Mouse (Mus musculus) kidney, embryonic 16.5 days (tissue): Measurements from ENCODE around the gene Rrbp1. TPM values are rescaled to one million over a fixed set of nuclear protein-coding genes. Genes with fewer than 3 reads are reported as not detected.
A peak's percentile ranks its signal among the peaks of the same experiment; 100 is the strongest.

Experiments used
- ATAC-seq: fragments of 200-750 bp; cut with Nextera tagmentation; 2 replicates; pipeline ENCODE4 v1.8.0; 2017; ENCODE audit warnings: moderate TSS enrichment; ENCODE audit not compliant: low FRiP score, low TSS enrichment
- H3K27ac ChIP-seq: fragments of 300-500 bp; sonication (generic); 2 replicates; pipeline ENCODE4 v1.5.1; 2014; ENCODE audit warnings: low read length
- H3K27me3 ChIP-seq: fragments of 300-500 bp; sonication (generic); 2 replicates; pipeline ENCODE4 v1.6.1; 2014; ENCODE audit warnings: low read length, control low read depth, mixed read lengths; ENCODE audit not compliant: insufficient read depth
- H3K36me3 ChIP-seq: fragments of 300-500 bp; sonication (generic); 2 replicates; pipeline ENCODE4 v1.6.1; 2014; ENCODE audit warnings: low read length, control low read depth, mixed read lengths; ENCODE audit not compliant: insufficient read depth
- H3K4me1 ChIP-seq: fragments of 300-500 bp; sonication (generic); 2 replicates; pipeline ENCODE4 v1.6.1; 2014; ENCODE audit warnings: low read length, control low read depth, mixed read lengths; ENCODE audit not compliant: insufficient read depth
- H3K4me2 ChIP-seq: fragments of 300-500 bp; sonication (generic); replicated peaks from 2 replicates; pipeline ENCODE4 v1.6.1; 2014; ENCODE audit warnings: low read depth, low read length
- H3K4me3 ChIP-seq: fragments of 300-500 bp; sonication (generic); 2 replicates; pipeline ENCODE4 v1.5.1; 2014; ENCODE audit warnings: mild to moderate bottlenecking, low read length
- H3K9ac ChIP-seq: fragments of 300-500 bp; sonication (generic); replicated peaks from 2 replicates; pipeline ENCODE4 v1.6.1; 2014; ENCODE audit warnings: low read length
- H3K9me3 ChIP-seq: fragments of 300-500 bp; sonication (generic); 2 replicates; pipeline ENCODE4 v1.6.1; 2016; ENCODE audit warnings: low read length, control low read depth
- WGBS: fragments of 180-500 bp; shearing (Covaris S2); extraction: QIAGEN DNeasy Blood & Tissue Kit; methylation state at CpG from one replicate; pipeline ENCODE4 v1.1.7; 2014; 5-methylcytosine and 5-hydroxymethylcytosine counted together
- polyA plus RNA-seq: library from polyadenylated mRNA; unstranded; fragments of >200 nt; fragmentation: Nextera tagmentation; extraction: Ambion mirVana; gene quantifications from 2 replicates; pipeline ENCODE4 v1.2.1, GENCODE M21; 2015

The Rrbp1 gene
- polyA plus RNA-seq, 1 experiment from 2014 or later, result 66.7 TPM

DNA sequence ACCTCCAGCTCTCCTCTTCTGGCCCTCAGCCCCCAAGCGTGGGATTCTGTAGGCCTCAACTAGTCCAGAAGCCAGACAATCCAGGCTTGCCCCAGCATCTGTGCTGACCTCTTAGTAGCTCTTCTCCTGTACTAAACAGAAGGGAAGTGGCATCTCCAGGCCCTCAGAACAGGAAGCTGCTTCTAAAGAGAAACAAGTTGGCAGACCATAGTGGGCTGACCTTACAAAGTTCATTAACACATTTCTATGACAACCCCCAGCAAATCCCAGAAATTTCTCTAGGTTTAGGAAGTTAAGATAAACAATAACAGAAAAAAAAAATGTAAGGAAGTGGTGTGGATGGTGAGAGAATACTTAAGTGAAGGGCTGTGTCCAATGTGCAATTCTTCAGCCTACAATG is 2.0 kb downstream of the Rrbp1 start:
- Histone ChIP-seq H3K36me3 (0 out of 2 replicates have a peak, but pooled peaks cover 2% of the 10 kb centered on the region), H3K4me1 (peaks cover 53% of the 10 kb centered on the region), H3K9me3 (no peaks in the 10 kb centered on the region), H3K4me3 (peak overlapping the region; percentile 81), H3K27me3 (no peaks in the 10 kb centered on the region), H3K9ac (peak overlapping the region; percentile 25; the same call in 1 of the 2 replicates), H3K27ac (peak overlapping the region; percentile 96; the same call in 1 of the 2 replicates), H3K4me2 (peak overlapping the region; percentile 60)
- 76% methylated on average over 1 of the region's 1 CpGs for WGBS
- no peak for ATAC-seq

DNA sequence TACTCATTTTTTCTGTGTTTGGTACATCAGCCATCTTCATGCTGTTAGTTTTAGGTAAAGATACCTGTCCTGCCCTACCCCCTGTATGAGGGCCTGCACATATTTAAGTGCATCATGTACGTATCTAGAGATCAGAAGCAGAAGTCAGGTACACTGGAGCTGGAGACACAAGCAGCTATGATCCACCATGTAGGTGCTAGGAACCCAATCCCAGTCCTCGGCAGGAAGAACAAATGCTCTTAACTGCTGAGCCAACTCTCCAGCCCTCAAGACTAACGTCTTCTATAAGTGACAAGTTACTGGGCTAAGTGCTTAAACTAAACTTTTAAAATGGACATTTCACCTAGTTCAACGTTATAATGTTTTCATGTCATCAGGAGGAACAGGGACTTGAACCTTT is 3.9 kb downstream of the Rrbp1 start:
- Histone ChIP-seq H3K4me3 (no peak overlapping the region), H3K36me3 (0 out of 2 replicates have a peak, but pooled peaks cover 2% of the 10 kb centered on the region), H3K9ac (no peak overlapping the region), H3K9me3 (no peaks in the 10 kb centered on the region), H3K4me1 (peaks cover 64% of the 10 kb centered on the region), H3K27me3 (no peaks in the 10 kb centered on the region), H3K4me2 (no peak overlapping the region), H3K27ac (no peak overlapping the region)
- ATAC-seq, result no peak
- 79% methylated on average over 4 of the region's 4 CpGs for WGBS

DNA sequence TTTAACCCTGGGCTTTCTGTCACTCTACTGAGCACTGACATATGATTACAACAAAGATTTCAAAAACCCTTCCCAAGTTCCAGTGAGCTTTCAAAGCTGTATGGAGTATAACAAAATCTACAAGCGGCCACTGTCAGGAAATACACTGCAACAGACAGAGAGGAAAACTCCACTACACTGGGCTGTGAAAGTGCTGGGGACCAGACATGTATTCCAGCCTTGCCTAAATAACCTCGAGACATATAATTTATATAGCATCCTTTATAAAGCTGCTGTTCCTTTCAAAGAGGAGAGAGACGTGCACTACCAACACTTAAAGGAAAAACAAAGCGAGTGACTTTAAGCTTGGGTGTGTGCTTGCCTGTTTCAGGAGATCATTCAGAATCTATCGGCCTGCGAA is 4.4 kb downstream of the Rrbp1 start:
- Histone ChIP-seq H3K4me3 (no peak overlapping the region), H3K27ac (no peak overlapping the region), H3K9me3 (no peaks in the 10 kb centered on the region), H3K4me2 (no peak overlapping the region), H3K4me1 (peaks cover 66% of the 10 kb centered on the region), H3K27me3 (no peaks in the 10 kb centered on the region), H3K36me3 (0 out of 2 replicates have a peak, but pooled peaks cover 2% of the 10 kb centered on the region), H3K9ac (no peak overlapping the region)
- ATAC-seq, result no peak
- 77% methylated on average over 6 of the region's 6 CpGs for WGBS

DNA sequence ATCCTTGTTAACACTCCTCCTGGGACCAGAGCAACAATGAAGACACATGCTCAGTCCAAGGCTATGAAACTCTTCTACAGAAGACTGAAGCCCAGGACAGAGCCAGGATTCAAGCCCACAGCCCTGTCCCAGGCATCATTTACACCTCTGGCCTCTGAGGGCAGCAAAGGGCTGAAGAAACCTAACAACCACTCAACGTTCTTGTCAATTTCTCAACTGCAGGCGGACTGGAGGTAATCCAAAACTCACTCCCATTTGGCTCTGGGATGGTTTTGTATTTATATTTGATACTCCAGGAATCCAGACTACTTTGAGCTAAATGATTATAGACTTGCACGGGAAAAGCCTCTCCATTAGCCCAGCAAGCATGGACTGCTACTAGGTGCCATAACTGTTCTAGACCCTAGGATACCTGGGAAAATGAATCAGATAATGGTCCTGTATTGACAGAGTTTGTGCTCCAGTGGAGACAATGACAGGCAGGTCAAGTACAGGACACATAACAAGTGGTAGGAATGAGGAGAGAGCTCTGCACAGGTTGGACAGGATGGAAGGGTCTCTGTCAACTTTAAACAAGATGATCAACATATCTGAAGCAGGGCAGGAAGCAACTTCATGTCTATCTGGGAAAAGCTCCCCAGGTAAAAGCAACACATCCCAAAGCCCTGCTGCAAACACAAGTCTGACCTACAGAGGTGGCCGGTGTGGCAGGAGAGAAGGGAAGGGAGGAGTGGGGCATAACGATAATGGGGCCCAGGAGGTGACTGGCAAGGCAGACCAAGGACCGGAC is 5.7 kb downstream of the Rrbp1 start:
- WGBS, result 66% methylated on average over 6 of the region's 6 CpGs
- Histone ChIP-seq H3K4me2 (no peak overlapping the region), H3K4me1 (peaks cover 69% of the 10 kb centered on the region), H3K9ac (no peak overlapping the region), H3K36me3 (0 out of 2 replicates have a peak, but pooled peaks cover 2% of the 10 kb centered on the region), H3K4me3 (no peak overlapping the region), H3K27ac (peak overlapping the region; percentile 8; the same call in 1 of the 2 replicates), H3K9me3 (no peaks in the 10 kb centered on the region), H3K27me3 (no peaks in the 10 kb centered on the region)
- no peak for ATAC-seq

DNA sequence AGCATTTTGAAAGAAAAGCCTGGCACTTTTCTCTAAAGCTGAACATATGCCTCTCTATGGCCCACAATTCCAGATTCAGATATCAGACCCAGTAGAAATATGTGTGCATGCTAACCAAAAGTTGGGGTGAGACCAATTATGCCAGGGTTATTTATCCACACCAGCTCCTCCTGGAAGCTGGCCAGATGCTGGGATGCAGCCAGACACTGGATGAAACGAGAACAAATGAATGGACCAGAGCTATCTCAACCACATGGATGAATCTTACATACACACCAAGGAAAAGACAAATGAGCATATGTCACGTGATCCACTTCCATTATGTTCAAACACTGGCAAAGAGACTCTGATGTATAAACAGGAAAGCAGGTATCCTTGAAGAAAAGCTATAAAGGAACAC is 7.5 kb downstream of the Rrbp1 start:
- Histone ChIP-seq H3K4me1 (peaks cover 55% of the 10 kb centered on the region), H3K4me3 (no peak overlapping the region), H3K4me2 (no peak overlapping the region), H3K27me3 (no peaks in the 10 kb centered on the region), H3K9ac (no peak overlapping the region), H3K9me3 (no peaks in the 10 kb centered on the region), H3K27ac (no peak overlapping the region), H3K36me3 (0 out of 2 replicates have a peak, but pooled peaks cover 2% of the 10 kb centered on the region)
- ATAC-seq, result no peak
- WGBS, result 69% methylated on average over 2 of the region's 2 CpGs

DNA sequence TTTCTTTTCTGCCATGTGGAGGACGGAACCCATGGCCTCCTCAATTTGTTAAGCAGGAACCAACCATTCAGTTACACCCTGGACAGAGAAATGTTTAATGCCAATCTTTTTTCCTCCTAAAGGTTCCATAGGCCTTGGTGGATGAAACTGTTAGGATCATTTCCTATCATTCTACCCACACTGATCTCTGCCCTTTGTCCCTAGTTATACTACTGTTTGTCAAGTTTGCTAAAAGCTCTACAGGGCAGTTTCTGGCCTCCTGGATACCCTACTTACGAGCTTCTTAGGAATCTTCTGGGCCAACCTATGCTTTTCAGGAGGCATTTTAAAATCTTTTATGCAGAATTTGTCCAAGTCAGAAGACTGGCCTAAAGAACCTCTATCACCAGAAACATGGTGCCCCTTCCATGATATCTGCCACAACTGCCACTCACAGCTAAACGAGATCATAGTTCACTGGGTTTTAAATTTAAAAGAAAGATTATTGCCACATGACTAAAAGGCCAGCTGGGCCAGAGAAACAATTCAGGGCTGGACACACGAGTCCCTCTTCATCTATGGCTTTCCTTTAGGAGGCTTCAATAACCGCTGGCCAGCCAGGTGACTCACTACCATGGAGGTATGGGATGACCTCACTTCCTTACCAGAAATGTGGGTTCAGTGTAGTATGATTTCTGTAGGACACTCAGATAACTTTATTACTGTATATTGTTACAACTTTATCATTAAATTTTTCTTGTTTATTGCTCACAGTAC is 8.7 kb downstream of the Rrbp1 start:
- Histone ChIP-seq H3K36me3 (0 out of 2 replicates have a peak, but pooled peaks cover 5% of the 10 kb centered on the region), H3K4me1 (peaks cover 50% of the 10 kb centered on the region), H3K4me3 (no peak overlapping the region), H3K9me3 (no peaks in the 10 kb centered on the region), H3K9ac (no peak overlapping the region), H3K4me2 (no peak overlapping the region), H3K27ac (no peak overlapping the region), H3K27me3 (no peaks in the 10 kb centered on the region)
- 78% methylated on average over 5 of the region's 5 CpGs for WGBS
- no peak for ATAC-seq

DNA sequence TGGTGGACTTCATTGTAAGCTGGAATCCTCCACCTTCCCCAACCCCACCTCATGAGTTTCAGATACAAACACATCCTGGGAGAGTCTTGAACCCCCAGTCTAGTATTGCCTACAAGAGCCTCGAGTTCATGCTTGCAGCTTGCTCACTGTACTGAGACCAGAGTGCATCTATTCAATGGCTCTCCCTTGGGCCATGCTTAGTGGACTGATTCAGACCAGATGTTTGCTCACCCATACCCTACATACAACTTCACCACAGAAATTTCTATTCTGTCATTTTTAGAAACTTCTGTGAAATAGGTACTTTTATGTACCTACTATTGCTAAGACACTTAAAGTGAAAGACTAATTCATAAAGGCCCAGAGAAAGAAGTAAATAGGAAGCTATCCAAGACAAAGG is 18.1 kb downstream of the Rrbp1 start:
- no peaks in the 10 kb centered on the region for H3K9me3 ChIP-seq
- no peak overlapping the region for H3K4me2 ChIP-seq
- H3K27ac ChIP-seq, result no peak overlapping the region
- H3K4me3 ChIP-seq, result no peak overlapping the region
- peaks cover 5% of the 10 kb centered on the region for H3K36me3 ChIP-seq
- H3K9ac ChIP-seq, result no peak overlapping the region
- WGBS, result 72% methylated on average over 1 of the region's 1 CpGs
- H3K4me1 ChIP-seq, result peaks cover 23% of the 10 kb centered on the region
- no peak for ATAC-seq
- H3K27me3 ChIP-seq, result no peaks in the 10 kb centered on the region

DNA sequence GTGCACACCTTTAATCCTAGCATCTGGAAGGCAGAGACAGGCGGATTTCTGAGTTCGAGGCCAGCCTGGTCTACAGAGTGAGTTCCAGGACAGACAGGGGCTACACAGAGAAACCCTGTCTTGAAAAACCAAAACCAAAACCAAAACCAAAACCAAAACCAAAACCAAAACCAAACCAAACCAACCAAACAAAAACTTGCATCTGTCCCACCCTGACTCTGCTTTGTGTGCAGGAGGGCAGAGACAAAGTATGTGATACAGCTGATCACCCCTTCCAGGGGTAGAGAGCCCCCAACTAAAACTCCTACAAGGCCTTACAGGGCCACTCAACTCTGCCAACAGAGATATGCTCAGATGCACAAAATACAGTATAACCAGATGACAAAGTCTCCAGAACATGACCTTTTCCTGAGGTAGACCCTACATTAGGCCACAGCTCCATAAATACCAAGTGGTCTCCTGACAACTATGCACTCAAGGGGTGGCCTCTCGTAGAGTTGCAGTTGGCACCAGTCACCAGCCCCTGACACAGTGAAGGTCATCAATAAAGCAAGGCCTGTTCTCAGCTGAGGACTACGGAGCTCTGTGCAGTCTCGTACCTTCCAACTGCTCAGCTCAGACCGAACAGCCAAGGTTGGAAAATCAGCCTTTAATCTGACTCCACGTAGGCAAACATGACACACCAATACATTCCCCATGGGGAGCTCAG is 18.9 kb downstream of the Rrbp1 start:
- Histone ChIP-seq H3K27ac (no peak overlapping the region), H3K9me3 (no peaks in the 10 kb centered on the region), H3K9ac (no peak overlapping the region), H3K4me3 (no peak overlapping the region), H3K27me3 (no peaks in the 10 kb centered on the region), H3K4me1 (peaks cover 22% of the 10 kb centered on the region), H3K4me2 (no peak overlapping the region), H3K36me3 (peaks cover 9% of the 10 kb centered on the region)
- peak; percentile 39; the same call in 1 of the 2 replicates for ATAC-seq
- WGBS, result 89% methylated on average over 7 of the region's 7 CpGs

DNA sequence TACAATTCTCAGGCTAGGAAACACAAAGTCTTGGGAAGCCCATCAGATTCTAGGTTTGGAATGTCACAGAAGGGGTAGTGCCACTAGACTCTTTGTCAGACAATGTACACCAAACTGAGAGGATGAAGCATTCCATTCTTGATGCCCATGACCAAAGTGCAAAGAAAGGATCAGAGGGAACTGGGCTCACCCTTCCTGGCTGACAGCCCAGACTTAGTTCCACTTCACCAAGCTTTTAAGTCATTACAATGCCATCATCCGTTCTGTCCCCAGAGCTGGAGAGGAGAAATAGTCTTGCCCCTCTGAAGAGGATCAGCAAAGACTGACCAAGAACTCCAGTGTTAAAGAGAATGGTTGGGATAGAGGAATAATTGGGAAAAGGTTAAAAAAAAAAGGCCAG is 20.1 kb downstream of the Rrbp1 start:
- Histone ChIP-seq H3K9ac (no peak overlapping the region), H3K27ac (no peak overlapping the region), H3K9me3 (no peaks in the 10 kb centered on the region), H3K4me3 (no peak overlapping the region), H3K4me1 (peaks cover 22% of the 10 kb centered on the region), H3K36me3 (peaks cover 9% of the 10 kb centered on the region), H3K27me3 (no peaks in the 10 kb centered on the region), H3K4me2 (no peak overlapping the region)
- 48% methylated on average over 1 of the region's 1 CpGs for WGBS
- ATAC-seq, result peak; percentile 88
